Mouse (Mus musculus): ENCODE measurements around the gene Zfp423. TPM values are rescaled to one million over a fixed set of nuclear protein-coding genes. Genes with fewer than 3 reads are reported as not detected.

The Zfp423 gene
- polyA plus RNA-seq, 1 experiment from 2014 or later, result 18.5 TPM

GRCm38 (mm10) chr8:87943651-87944091 is 15.7 kb downstream of the Zfp423 start:
- peaks cover 39% of the 10 kb centered on the region for H3K4me1 ChIP-seq
- H3K9ac ChIP-seq (replicated peaks), result peak overlapping the region; percentile 64
- H3K36me3 ChIP-seq, result no peaks in the 10 kb centered on the region
- no peaks in the 10 kb centered on the region for H3K9me3 ChIP-seq (replicated peaks)
- H3K4me3 ChIP-seq (replicated peaks), result peak overlapping the region; percentile 44
- H3K27ac ChIP-seq (replicated peaks), result no peak overlapping the region
- peak overlapping the region; percentile 94 for H3K4me2 ChIP-seq
- WGBS, result under 1% methylated on average over 40 of the region's 42 CpGs
- no peaks in the 10 kb centered on the region for H3K27me3 ChIP-seq (replicated peaks)
- ATAC-seq (ENCODE audit: low FRiP score), result peak; percentile 29; the same call in 1 of the 2 replicates

- H3K4me1 ChIP-seq, result peaks cover 60% of the 10 kb centered on the region
- 26% methylated on average over 6 of the region's 6 CpGs for WGBS
- H3K9me3 ChIP-seq (replicated peaks), result no peaks in the 10 kb centered on the region
- no peak overlapping the region for H3K9ac ChIP-seq (replicated peaks)
- 0 out of 2 replicates have a peak overlapping the region, but pooled peaks have one; percentile 13 for H3K27ac ChIP-seq (replicated peaks)
- H3K4me2 ChIP-seq, result no peak overlapping the region
- no peak for ATAC-seq (ENCODE audit: low FRiP score)
- H3K4me3 ChIP-seq (replicated peaks), result no peak overlapping the region
- no peaks in the 10 kb centered on the region for H3K27me3 ChIP-seq (replicated peaks)
- H3K36me3 ChIP-seq, result no peaks in the 10 kb centered on the region
Observed at GRCm38 (mm10) chr8:87940646-87941045, 18.7 kb downstream of the Zfp423 start.

GRCm38 (mm10) chr8:87939308-87939936 is 20.0 kb downstream of the Zfp423 start:
- Histone ChIP-seq H3K36me3 (no peaks in the 10 kb centered on the region), H3K4me3 (replicated peaks) (no peak overlapping the region), H3K4me1 (peaks cover 63% of the 10 kb centered on the region), H3K27ac (replicated peaks) (peak overlapping the region; percentile 73), H3K9ac (replicated peaks) (no peak overlapping the region), H3K9me3 (replicated peaks) (no peaks in the 10 kb centered on the region), H3K27me3 (replicated peaks) (no peaks in the 10 kb centered on the region), H3K4me2 (peak overlapping the region; percentile 49)
- ATAC-seq (ENCODE audit: low FRiP score), result no peak
- WGBS, result 12% methylated on average over 7 of the region's 8 CpGs

GRCm38 (mm10) chr8:87938351-87939232 is 20.8 kb downstream of the Zfp423 start:
- H3K27me3 ChIP-seq (replicated peaks), result no peaks in the 10 kb centered on the region
- peak; percentile 85 for ATAC-seq (ENCODE audit: low FRiP score)
- peaks cover 63% of the 10 kb centered on the region for H3K4me1 ChIP-seq
- WGBS, result 7% methylated on average over 20 of the region's 20 CpGs
- H3K36me3 ChIP-seq, result no peaks in the 10 kb centered on the region
- 0 out of 2 replicates have a peak overlapping the region, but pooled peaks have one; percentile 7 for H3K9ac ChIP-seq (replicated peaks)
- peak overlapping the region; percentile 4 for H3K4me3 ChIP-seq (replicated peaks)
- H3K4me2 ChIP-seq, result peak overlapping the region; percentile 49
- H3K27ac ChIP-seq (replicated peaks), result peak overlapping the region; percentile 73
- no peaks in the 10 kb centered on the region for H3K9me3 ChIP-seq (replicated peaks)

GRCm38 (mm10) chr8:87937211-87937610 is 22.2 kb downstream of the Zfp423 start:
- H3K4me3 ChIP-seq (replicated peaks), result no peak overlapping the region
- ATAC-seq (ENCODE audit: low FRiP score), result no peak
- no peaks in the 10 kb centered on the region for H3K36me3 ChIP-seq
- H3K4me2 ChIP-seq, result no peak overlapping the region
- WGBS, result 49% methylated on average over 3 of the region's 3 CpGs
- H3K4me1 ChIP-seq, result peaks cover 72% of the 10 kb centered on the region
- no peaks in the 10 kb centered on the region for H3K9me3 ChIP-seq (replicated peaks)
- no peak overlapping the region for H3K9ac ChIP-seq (replicated peaks)
- peak overlapping the region; percentile 73; the same call in 1 of the 2 replicates for H3K27ac ChIP-seq (replicated peaks)
- no peaks in the 10 kb centered on the region for H3K27me3 ChIP-seq (replicated peaks)

GRCm38 (mm10) chr8:87935088-87935680 is 24.2 kb downstream of the Zfp423 start:
- Histone ChIP-seq H3K4me1 (peaks cover 67% of the 10 kb centered on the region), H3K27ac (replicated peaks) (no peak overlapping the region)

GRCm38 (mm10) chr8:87934175-87934574 is 25.2 kb downstream of the Zfp423 start:
- 63% methylated on average over 13 of the region's 13 CpGs for WGBS
- no peak overlapping the region for H3K4me2 ChIP-seq
- H3K27ac ChIP-seq (replicated peaks), result no peak overlapping the region
- H3K9me3 ChIP-seq (replicated peaks), result no peaks in the 10 kb centered on the region
- peaks cover 63% of the 10 kb centered on the region for H3K4me1 ChIP-seq
- no peak overlapping the region for H3K4me3 ChIP-seq (replicated peaks)
- H3K36me3 ChIP-seq, result no peaks in the 10 kb centered on the region
- H3K27me3 ChIP-seq (replicated peaks), result no peaks in the 10 kb centered on the region
- no peak for ATAC-seq (ENCODE audit: low FRiP score)
- H3K9ac ChIP-seq (replicated peaks), result no peak overlapping the region

More at GRCm38 (mm10) chr8:87935088-87935680, 24.2 kb downstream of the Zfp423 start:
- WGBS, result 95% methylated on average over 6 of the region's 6 CpGs
- no peaks in the 10 kb centered on the region for H3K36me3 ChIP-seq
- no peak overlapping the region for H3K4me3 ChIP-seq (replicated peaks)
- ATAC-seq (ENCODE audit: low FRiP score), result no peak
- H3K9ac ChIP-seq (replicated peaks), result no peak overlapping the region
- no peak overlapping the region for H3K4me2 ChIP-seq
- H3K9me3 ChIP-seq (replicated peaks), result no peaks in the 10 kb centered on the region
- no peaks in the 10 kb centered on the region for H3K27me3 ChIP-seq (replicated peaks)

- no peaks in the 10 kb centered on the region for H3K9me3 ChIP-seq (replicated peaks)
- 59% methylated on average over 8 of the region's 8 CpGs for WGBS
- H3K27ac ChIP-seq (replicated peaks), result no peak overlapping the region
- no peak overlapping the region for H3K4me2 ChIP-seq
- H3K9ac ChIP-seq (replicated peaks), result no peak overlapping the region
- no peak overlapping the region for H3K4me3 ChIP-seq (replicated peaks)
- peaks cover 62% of the 10 kb centered on the region for H3K4me1 ChIP-seq
- ATAC-seq (ENCODE audit: low FRiP score), result no peak
- no peaks in the 10 kb centered on the region for H3K27me3 ChIP-seq (replicated peaks)
- no peaks in the 10 kb centered on the region for H3K36me3 ChIP-seq
Observed at GRCm38 (mm10) chr8:87933752-87934151, 25.6 kb downstream of the Zfp423 start.

GRCm38 (mm10) chr8:87928857-87929256 is 30.5 kb downstream of the Zfp423 start:
- no peak overlapping the region for H3K4me2 ChIP-seq
- no peaks in the 10 kb centered on the region for H3K36me3 ChIP-seq
- 14% methylated on average over 2 of the region's 2 CpGs for WGBS
- H3K4me3 ChIP-seq (replicated peaks), result no peak overlapping the region
- no peaks in the 10 kb centered on the region for H3K9me3 ChIP-seq (replicated peaks)
- H3K4me1 ChIP-seq, result peaks cover 51% of the 10 kb centered on the region
- H3K9ac ChIP-seq (replicated peaks), result no peak overlapping the region
- ATAC-seq (ENCODE audit: low FRiP score), result no peak
- no peak overlapping the region for H3K27ac ChIP-seq (replicated peaks)
- H3K27me3 ChIP-seq (replicated peaks), result no peaks in the 10 kb centered on the region

- no peaks in the 10 kb centered on the region for H3K9me3 ChIP-seq (replicated peaks)
- H3K4me2 ChIP-seq, result no peak overlapping the region
- H3K36me3 ChIP-seq, result no peaks in the 10 kb centered on the region
- no peaks in the 10 kb centered on the region for H3K27me3 ChIP-seq (replicated peaks)
- H3K9ac ChIP-seq (replicated peaks), result no peak overlapping the region
- no peak for ATAC-seq (ENCODE audit: low FRiP score)
- 0 out of 2 replicates have a peak overlapping the region, but pooled peaks have one; percentile 18 for H3K27ac ChIP-seq (replicated peaks)
- no peak overlapping the region for H3K4me3 ChIP-seq (replicated peaks)
- 61% methylated on average over 10 of the region's 10 CpGs for WGBS
- H3K4me1 ChIP-seq, result peaks cover 38% of the 10 kb centered on the region
Observed at GRCm38 (mm10) chr8:87927034-87927830, 32.2 kb downstream of the Zfp423 start.

Measured in neural tube, embryonic 15.5 days (tissue).